Mouse (Mus musculus): ENCODE measurements around the gene Tmem110.

- no peak for TF ChIP-seq POLR2A (IDR thresholded peaks at IDR 0.05; ENCODE audit: extremely low read depth, insufficient read depth, low read length)
- TF ChIP-seq CTCF (IDR thresholded peaks at IDR 0.05; ENCODE audit: extremely low read depth, insufficient read depth, low read length) = no peak
These were observed 2.7 kb downstream of the Tmem110 start for GRCm38 (mm10) chr14:30828077-30828476.
